9 mouse cellular contexts compared by ENCODE assay signal in the genomic region with DNA sequence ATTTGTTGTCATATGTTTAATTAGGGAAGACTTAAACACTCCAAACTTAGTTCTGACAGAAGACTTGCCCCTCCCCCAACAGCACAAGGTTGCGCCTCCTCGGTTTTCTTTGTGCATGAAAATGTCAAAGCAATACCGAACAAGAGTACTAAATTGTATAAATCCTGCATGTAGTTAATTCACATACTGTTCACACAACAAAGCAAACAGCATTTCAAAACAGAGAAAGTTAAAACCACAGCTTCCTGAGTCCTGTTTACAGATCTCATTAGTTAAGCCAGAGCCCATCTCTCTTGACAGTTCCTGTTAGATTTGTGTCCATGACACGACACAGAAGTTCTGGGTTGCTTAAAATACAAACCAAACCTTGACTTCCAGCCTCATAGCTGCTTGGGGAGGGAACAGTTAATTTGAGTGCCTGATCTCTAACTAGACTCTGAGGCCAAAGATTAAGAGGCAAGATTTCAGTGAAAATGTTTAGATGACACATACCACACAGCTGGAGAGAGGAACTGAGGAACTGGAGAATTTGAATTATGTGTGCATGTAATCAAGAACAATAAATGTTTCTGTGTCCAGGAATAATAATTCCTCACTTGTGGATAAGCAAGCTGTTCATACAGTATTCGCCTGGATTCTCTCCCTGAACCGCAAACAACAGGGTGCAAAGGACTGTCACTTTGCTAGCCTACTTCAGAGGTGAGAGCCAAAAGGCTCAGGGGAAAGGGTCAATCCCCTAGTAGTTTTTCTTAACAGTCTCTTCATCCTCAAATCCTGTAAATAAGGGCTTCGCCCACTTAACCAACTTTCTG.
DNase-seq lines count a peak whose midpoint lies in the region; ATAC-seq and TF ChIP-seq lines count a peak whose summit lies in the region.
"Had no signal": no experiment of that assay in that cellular context is flagged by ENCODE, and none has a peak within 500 bp of the region (broad histone marks: within the 10 kb centered on the region; RNA-seq: fewer than 3 reads in every experiment).

No protein-coding gene starts in this region.

- 34% methylated on average over 7 of the region's 7 CpGs for WGBS in heart, embryonic 12.5 days

- ATAC-seq in heart, embryonic 12.5 days (ENCODE audit: insufficient number of reproducible peaks, low FRiP score): no peak
- ATAC-seq in monocyte, adult 5-6 weeks (replicated peaks; ENCODE audit: insufficient number of reproducible peaks, low FRiP score, low TSS enrichment, poor library complexity, severe bottlenecking): no peak

- no peak overlapping the region for H3K4me2 ChIP-seq in heart, embryonic 12.5 days
- H3K4me2 ChIP-seq: neural tube, embryonic 12.5 days had no signal

- H3K4me1 ChIP-seq in heart, embryonic 12.5 days (replicated peaks): peaks cover 39% of the 10 kb centered on the region
- H3K4me1 ChIP-seq in bone marrow macrophage, adult 2 months (ENCODE audit: control insufficient read depth, insufficient read depth, low read length): peaks cover 59% of the 10 kb centered on the region
- H3K4me1 ChIP-seq: neural tube, embryonic 12.5 days had no signal

- no peaks in the 10 kb centered on the region for H3K36me3 ChIP-seq in heart, embryonic 12.5 days
- H3K36me3 ChIP-seq: neural tube, embryonic 12.5 days had no signal

- H3K9me3 ChIP-seq in heart, embryonic 12.5 days (replicated peaks): no peaks in the 10 kb centered on the region
- H3K9me3 ChIP-seq: neural tube, embryonic 12.5 days had no signal

- no peaks in the 10 kb centered on the region for H3K27me3 ChIP-seq in heart, embryonic 12.5 days (replicated peaks)
- H3K27me3 ChIP-seq: neural tube, embryonic 12.5 days had no signal

- H3K4me3 ChIP-seq in heart, embryonic 12.5 days: no peak overlapping the region
- no peak overlapping the region for H3K4me3 ChIP-seq in bone marrow macrophage, adult 2 months (ENCODE audit: insufficient read depth, low read length)
- H3K4me3 ChIP-seq: neural tube, embryonic 12.5 days had no signal

- DNase-seq in heart, postnatal 14 days: no peak
- peak; percentile 75 for DNase-seq in 416B (ENCODE audit: low read depth)
- peak; percentile 62 for DNase-seq in kidney, postnatal 10 days
- DNase-seq in left cerebral cortex, adult 11 months (ENCODE audit: low spot score): no peak
- DNase-seq in adrenal gland, postnatal 10 days: no peak

- no peak for TF ChIP-seq CTCF in bone marrow macrophage, adult 2 months (IDR thresholded peaks at IDR 0.05; ENCODE audit: low read depth, low read length)

- H3K27ac ChIP-seq in heart, embryonic 12.5 days (ENCODE audit: poor library complexity, severe bottlenecking): peak overlapping the region; percentile 82
- H3K27ac ChIP-seq in bone marrow macrophage, adult 2 months (ENCODE audit: insufficient read depth, low read depth, low read length): peak overlapping the region; percentile 62
- H3K27ac ChIP-seq: neural tube, embryonic 12.5 days had no signal

- no peak for TF ChIP-seq POLR2A in bone marrow macrophage, adult 2 months (IDR thresholded peaks at IDR 0.05; ENCODE audit: borderline replicate concordance, low read depth, low read length)

- intact Hi-C loops in heart, postnatal 14 days (cut with DNase I): no loop called here

- H3K9ac ChIP-seq in heart, embryonic 12.5 days: no peak overlapping the region
- H3K9ac ChIP-seq: neural tube, embryonic 12.5 days had no signal

Comparison
In these comparisons a context has a peak if more than half of its experiments do, and no peak if none do; other contexts are left out.
1. DNase-seq: peak in 416B (single experiment) and kidney, postnatal 10 days (single experiment); none in heart, postnatal 14 days (0 of 2), left cerebral cortex, adult 11 months (single experiment) and adrenal gland, postnatal 10 days (single experiment).